Mouse (Mus musculus) neural tube, embryonic 14.5 days (tissue): ENCODE results near the gene Anapc15-ps. TPM values are rescaled to one million over a fixed set of nuclear protein-coding genes. Genes with fewer than 3 reads are reported as not detected.

Experiments used
- ATAC-seq: fragments of 200-750 bp; cut with Nextera tagmentation; 2 replicates; pipeline ENCODE4 v1.8.0; 2017; ENCODE audit warnings: low read depth, mild to moderate bottlenecking, moderate TSS enrichment, moderate library complexity
- H3K27ac ChIP-seq: fragments of 300-500 bp; sonication (generic); 2 replicates; pipeline ENCODE4 v1.5.1; 2014; ENCODE audit warnings: low read depth, mild to moderate bottlenecking, control low read depth, low read length, moderate library complexity, mixed read lengths
- H3K27me3 ChIP-seq: fragments of 300-500 bp; sonication (generic); 2 replicates; pipeline ENCODE4 v1.6.1; 2014; ENCODE audit warnings: low read length; ENCODE audit not compliant: control insufficient read depth, insufficient read depth
- H3K36me3 ChIP-seq: fragments of 300-500 bp; sonication (generic); 2 replicates; pipeline ENCODE4 v1.6.1; 2014; ENCODE audit warnings: low read length, mixed read lengths; ENCODE audit not compliant: control insufficient read depth, insufficient read depth
- H3K4me1 ChIP-seq: fragments of 300-500 bp; sonication (generic); 2 replicates; pipeline ENCODE4 v1.6.1; 2014; ENCODE audit warnings: low read length; ENCODE audit not compliant: control insufficient read depth, insufficient read depth
- H3K4me2 ChIP-seq: fragments of 300-500 bp; sonication (generic); 2 replicates; pipeline ENCODE4 v1.6.1; 2014; ENCODE audit warnings: mild to moderate bottlenecking, low read depth, low read length, control low read depth
- H3K4me3 ChIP-seq: fragments of 300-500 bp; sonication (generic); 2 replicates; pipeline ENCODE4 v1.5.1; 2014; ENCODE audit warnings: low read depth, low read length, control low read depth, mixed read lengths
- H3K9ac ChIP-seq: fragments of 300-500 bp; sonication (generic); replicated peaks from 2 replicates; pipeline ENCODE4 v1.6.1; 2014; ENCODE audit warnings: low read depth, mild to moderate bottlenecking, control low read depth, low read length, mixed read lengths
- H3K9me3 ChIP-seq: fragments of 300-500 bp; sonication (generic); 2 replicates; pipeline ENCODE4 v1.6.1; 2016; ENCODE audit warnings: low read length; ENCODE audit not compliant: control insufficient read depth
- WGBS: fragments of 180-500 bp; shearing (Covaris S2); extraction: QIAGEN DNeasy Blood & Tissue Kit; methylation state at CpG from one replicate; pipeline ENCODE4 v1.1.7; 2014; 5-methylcytosine and 5-hydroxymethylcytosine counted together
- polyA plus RNA-seq: library from polyadenylated mRNA; unstranded; fragments of >200 nt; fragmentation: Nextera tagmentation; extraction: Ambion mirVana; gene quantifications from 2 replicates; pipeline ENCODE4 v1.2.1, GENCODE M21; 2014

The Anapc15-ps gene
- polyA plus RNA-seq, result not detected in 2 replicates

- Histone ChIP-seq H3K4me3 (no peak within 1 kb of the TSS), H3K9ac (no peak within 1 kb of the TSS), H3K27ac (no peak within 1 kb of the TSS), H3K4me1 (no peaks in the 10 kb centered on the region), H3K9me3 (no peaks in the 10 kb centered on the region), H3K27me3 (no peaks in the 10 kb centered on the region), H3K4me2 (no peak within 1 kb of the TSS), H3K36me3 (no peaks in the 10 kb centered on the region)
- no peak for ATAC-seq
- 95% methylated on average over 3 of the region's 3 CpGs for WGBS
Measured at GRCm38 (mm10) chr10:95673351-95673750, at the start of gene Anapc15-ps. TSS of gene Anapc15-ps (minus strand) at chr10:95673451.

- Histone ChIP-seq H3K4me3 (no peak overlapping the region), H3K4me2 (no peak overlapping the region), H3K9ac (no peak overlapping the region), H3K36me3 (no peaks in the 10 kb centered on the region), H3K27ac (no peak overlapping the region), H3K27me3 (no peaks in the 10 kb centered on the region), H3K9me3 (no peaks in the 10 kb centered on the region), H3K4me1 (no peaks in the 10 kb centered on the region)
- WGBS, result 84% methylated on average over 10 of the region's 10 CpGs
- ATAC-seq, result no peak
Measured at GRCm38 (mm10) chr10:95722203-95722611, 49.0 kb upstream of the Anapc15-ps start.

GRCm38 (mm10) chr10:95720181-95720798 lies 47.0 kb upstream of the Anapc15-ps start:
- no peak for ATAC-seq
- H3K27me3 ChIP-seq, result no peaks in the 10 kb centered on the region
- 81% methylated on average over 12 of the region's 12 CpGs for WGBS
- no peak overlapping the region for H3K4me3 ChIP-seq
- no peak overlapping the region for H3K27ac ChIP-seq
- no peak overlapping the region for H3K9ac ChIP-seq
- no peaks in the 10 kb centered on the region for H3K36me3 ChIP-seq
- no peak overlapping the region for H3K4me2 ChIP-seq
- H3K9me3 ChIP-seq, result no peaks in the 10 kb centered on the region
- no peaks in the 10 kb centered on the region for H3K4me1 ChIP-seq

GRCm38 (mm10) chr10:95719472-95719871 lies 46.2 kb upstream of the Anapc15-ps start:
- ATAC-seq, result no peak
- 93% methylated on average over 6 of the region's 6 CpGs for WGBS
- no peak overlapping the region for H3K4me3 ChIP-seq
- H3K27ac ChIP-seq, result no peak overlapping the region
- H3K9me3 ChIP-seq, result no peaks in the 10 kb centered on the region
- no peaks in the 10 kb centered on the region for H3K27me3 ChIP-seq
- H3K4me1 ChIP-seq, result no peaks in the 10 kb centered on the region
- no peak overlapping the region for H3K4me2 ChIP-seq
- no peaks in the 10 kb centered on the region for H3K36me3 ChIP-seq
- H3K9ac ChIP-seq, result no peak overlapping the region

GRCm38 (mm10) chr10:95718760-95719159 lies 45.5 kb upstream of the Anapc15-ps start:
- ATAC-seq, result no peak
- Histone ChIP-seq H3K4me1 (no peaks in the 10 kb centered on the region), H3K9me3 (no peaks in the 10 kb centered on the region), H3K27ac (no peak overlapping the region), H3K36me3 (no peaks in the 10 kb centered on the region), H3K9ac (no peak overlapping the region), H3K27me3 (no peaks in the 10 kb centered on the region), H3K4me3 (no peak overlapping the region), H3K4me2 (no peak overlapping the region)
- WGBS, result 39% methylated on average over 1 of the region's 1 CpGs

- Histone ChIP-seq H3K4me1 (no peaks in the 10 kb centered on the region), H3K4me3 (no peak overlapping the region), H3K27ac (no peak overlapping the region), H3K36me3 (no peaks in the 10 kb centered on the region), H3K9ac (no peak overlapping the region), H3K27me3 (no peaks in the 10 kb centered on the region), H3K4me2 (no peak overlapping the region), H3K9me3 (no peaks in the 10 kb centered on the region)
- no peak for ATAC-seq
- 70% methylated on average over 16 of the region's 16 CpGs for WGBS
Measured at GRCm38 (mm10) chr10:95717106-95717680, 43.9 kb upstream of the Anapc15-ps start.

- Histone ChIP-seq H3K4me1 (no peaks in the 10 kb centered on the region), H3K27me3 (no peaks in the 10 kb centered on the region), H3K4me3 (no peak overlapping the region), H3K9ac (no peak overlapping the region), H3K9me3 (no peaks in the 10 kb centered on the region), H3K27ac (no peak overlapping the region), H3K36me3 (no peaks in the 10 kb centered on the region), H3K4me2 (no peak overlapping the region)
- no peak for ATAC-seq
- 44% methylated on average over 6 of the region's 6 CpGs for WGBS
Measured at GRCm38 (mm10) chr10:95715687-95716086, 42.4 kb upstream of the Anapc15-ps start.

GRCm38 (mm10) chr10:95712221-95712620 lies 39.0 kb upstream of the Anapc15-ps start:
- no peak overlapping the region for H3K4me2 ChIP-seq
- no peak overlapping the region for H3K4me3 ChIP-seq
- ATAC-seq, result no peak
- H3K9me3 ChIP-seq, result no peaks in the 10 kb centered on the region
- no peak overlapping the region for H3K27ac ChIP-seq
- no peaks in the 10 kb centered on the region for H3K4me1 ChIP-seq
- no peaks in the 10 kb centered on the region for H3K27me3 ChIP-seq
- WGBS, result 81% methylated on average over 6 of the region's 6 CpGs
- no peaks in the 10 kb centered on the region for H3K36me3 ChIP-seq
- no peak overlapping the region for H3K9ac ChIP-seq

GRCm38 (mm10) chr10:95709903-95710660 lies 36.8 kb upstream of the Anapc15-ps start:
- WGBS, result 65% methylated on average over 8 of the region's 8 CpGs
- Histone ChIP-seq H3K9ac (no peak overlapping the region), H3K27me3 (no peaks in the 10 kb centered on the region), H3K9me3 (no peaks in the 10 kb centered on the region), H3K4me3 (no peak overlapping the region), H3K4me2 (no peak overlapping the region), H3K36me3 (no peaks in the 10 kb centered on the region), H3K27ac (no peak overlapping the region), H3K4me1 (no peaks in the 10 kb centered on the region)
- ATAC-seq, result no peak
